14 mouse cellular contexts compared by ENCODE assay signal in genomic region chr5:17262126-17262525, GRCm38 (mm10).
"Had no signal": no experiment of that assay in that cellular context is flagged by ENCODE, and none has a peak within 500 bp of the region (broad histone marks: within the 10 kb centered on the region; RNA-seq: fewer than 3 reads in every experiment).

No protein-coding gene starts in this region.

- H3K36me3 ChIP-seq: limb, embryonic 13.5 days; midbrain, embryonic 10.5 days; midbrain, embryonic 15.5 days; neural tube, embryonic 13.5 days; stomach, embryonic 15.5 days had no signal

- H3K4me1 ChIP-seq: limb, embryonic 13.5 days; midbrain, embryonic 10.5 days; midbrain, embryonic 15.5 days; neural tube, embryonic 13.5 days; stomach, embryonic 15.5 days had no signal

- H3K27me3 ChIP-seq: limb, embryonic 13.5 days; midbrain, embryonic 15.5 days; neural tube, embryonic 13.5 days; stomach, embryonic 15.5 days had no signal

- H3K4me3 ChIP-seq: limb, embryonic 13.5 days; midbrain, embryonic 10.5 days; midbrain, embryonic 15.5 days; neural tube, embryonic 13.5 days; stomach, embryonic 15.5 days had no signal

- H3K9me3 ChIP-seq: limb, embryonic 13.5 days; midbrain, embryonic 10.5 days; midbrain, embryonic 15.5 days; neural tube, embryonic 13.5 days; stomach, embryonic 15.5 days had no signal

- H3K27ac ChIP-seq: limb, embryonic 13.5 days; liver, embryonic 14.5 days; midbrain, embryonic 10.5 days; midbrain, embryonic 15.5 days; neural tube, embryonic 13.5 days; stomach, embryonic 15.5 days had no signal

- DNase-seq: kidney, postnatal 4 days; left cerebral cortex, postnatal 4 days; lung, adult 2 months; lung, postnatal 4 days; retina, postnatal 1 day; right cerebral cortex, postnatal 4 days; thymus, adult 2 months; thymus, postnatal 36 days had no signal
